Mouse (Mus musculus): ENCODE results near the gene Wnt10a. TPM values are rescaled to one million over a fixed set of nuclear protein-coding genes. Genes with fewer than 3 reads are reported as not detected.

Wnt10a gene
- polyA plus RNA-seq (2017; shearing (Covaris generic)) = 2.6 TPM

DNA sequence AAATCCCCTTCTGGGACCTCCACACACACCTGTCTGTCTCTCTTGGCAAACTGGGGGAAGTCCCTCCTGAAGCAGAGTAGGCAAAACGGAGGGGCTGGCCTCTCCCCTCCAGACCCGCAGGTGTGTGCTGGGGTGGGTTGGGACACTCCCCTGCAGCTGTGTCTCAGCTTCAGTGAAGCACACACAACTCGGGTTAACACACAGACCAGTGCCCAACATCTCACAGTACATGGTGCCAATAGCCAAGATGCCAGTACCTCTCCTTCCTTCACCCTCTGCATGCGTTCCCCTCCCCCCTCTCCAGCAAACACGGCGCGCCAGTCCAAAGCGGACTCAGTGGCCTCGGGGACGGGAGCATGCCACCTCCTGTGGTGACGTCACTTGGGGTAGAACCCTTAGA lies at the start of gene Wnt10a:
Gene Wnt10a, plus strand, starts transcription at position 268 of the 400 bp plus-strand sequence.

DNA sequence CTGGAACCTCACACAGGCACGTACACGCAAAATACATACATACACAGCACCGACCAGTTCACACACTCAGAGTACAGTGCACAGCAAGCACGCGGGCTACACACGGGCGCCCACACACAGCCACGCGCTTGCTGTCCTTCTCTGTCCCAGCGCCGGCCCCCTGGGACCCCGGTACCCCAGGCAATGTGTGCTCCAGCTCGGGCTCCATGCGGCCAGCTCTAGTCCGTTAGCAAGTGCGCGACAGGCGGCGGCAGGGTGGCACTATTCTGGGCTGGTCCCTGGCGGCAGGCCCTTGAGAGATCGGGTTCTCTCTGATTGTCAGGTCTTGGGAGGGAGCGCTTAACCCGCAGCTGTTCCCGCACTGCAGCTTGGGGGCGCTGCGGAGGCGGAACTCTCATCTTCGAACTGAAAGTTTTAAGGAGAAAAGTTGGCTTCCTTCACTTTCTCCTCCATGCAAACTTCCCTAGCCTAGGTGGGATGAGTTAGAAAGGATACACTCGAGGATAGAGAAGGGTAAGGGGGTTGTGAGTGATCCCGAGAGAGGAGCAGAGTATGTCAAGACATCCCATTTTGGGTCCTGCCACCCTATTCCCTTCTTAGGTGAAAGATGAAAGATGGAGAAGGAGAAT lies 42.6 kb upstream of the Wnt10a start, which contains the start of gene Prkag3:
Gene Prkag3, minus strand, starts transcription at position 579 of the 629 bp plus-strand sequence.

DNA sequence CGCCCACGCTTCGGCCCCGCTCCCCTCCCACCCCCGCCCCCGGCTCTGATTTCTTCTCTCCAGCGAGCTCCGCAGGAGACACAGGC lies 19.6 kb upstream of the Wnt10a start, which contains the start of gene Wnt6:
Gene Wnt6, plus strand, starts transcription at position 48 of the 86 bp plus-strand sequence.

Other genes starting within 250 kb of the Wnt10a start
- 0.79 TPM for gene Plcd4, start 248.6 kb upstream of the Wnt10a start, polyA plus RNA-seq (2017; shearing (Covaris generic))
- 26.6 TPM for gene Usp37, start 247.2 kb upstream of the Wnt10a start, polyA plus RNA-seq (2017; shearing (Covaris generic))
- gene Zfp142, start 203.3 kb upstream of the Wnt10a start, polyA plus RNA-seq (2017; shearing (Covaris generic)) = 18.4 TPM
- gene Bcs1l, start 203.2 kb upstream of the Wnt10a start, polyA plus RNA-seq (2017; shearing (Covaris generic)) = 3.8 TPM
- 18.5 TPM for gene Rnf25, start 190.1 kb upstream of the Wnt10a start, polyA plus RNA-seq (2017; shearing (Covaris generic))
- gene Stk36, start 190.1 kb upstream of the Wnt10a start, polyA plus RNA-seq (2017; shearing (Covaris generic)) = 0.09 TPM
- 46.6 TPM for gene Ttll4, start 129.8 kb upstream of the Wnt10a start, polyA plus RNA-seq (2017; shearing (Covaris generic))
- gene Cyp27a1, start 77.9 kb upstream of the Wnt10a start, polyA plus RNA-seq (2017; shearing (Covaris generic)) = not detected
- gene Prkag3, start 42.3 kb upstream of the Wnt10a start, polyA plus RNA-seq (2017; shearing (Covaris generic)) = not detected
- not detected for gene Wnt6, start 19.6 kb upstream of the Wnt10a start, polyA plus RNA-seq (2017; shearing (Covaris generic))
- not detected for gene Cdk5r2, start 63.4 kb downstream of the Wnt10a start, polyA plus RNA-seq (2017; shearing (Covaris generic))
- gene Fev, start 93.9 kb downstream of the Wnt10a start, polyA plus RNA-seq (2017; shearing (Covaris generic)) = not detected
- gene Cryba2, start 101.6 kb downstream of the Wnt10a start, polyA plus RNA-seq (2017; shearing (Covaris generic)) = not detected
- gene Cfap65, start 144.1 kb downstream of the Wnt10a start, polyA plus RNA-seq (2017; shearing (Covaris generic)) = not detected
- gene Ihh, start 160.2 kb downstream of the Wnt10a start, polyA plus RNA-seq (2017; shearing (Covaris generic)) = 0.25 TPM

All from effector memory CD4-positive, alpha-beta T cell, adult 5 months (primary cell).